Mouse (Mus musculus) neural tube, embryonic 13.5 days (tissue): ENCODE data around the gene Sugct. TPM values are rescaled to one million over a fixed set of nuclear protein-coding genes. Genes with fewer than 3 reads are reported as not detected.

Source experiments
- ATAC-seq: fragments of 200-750 bp; cut with Nextera tagmentation; 2 replicates; pipeline ENCODE4 v1.8.0; 2017; ENCODE audit warnings: low read depth, mild to moderate bottlenecking, moderate TSS enrichment, moderate library complexity
- H3K27ac ChIP-seq: fragments of 300-500 bp; sonication (generic); replicated peaks from 2 replicates; pipeline ENCODE4 v1.5.1; 2015; ENCODE audit warnings: moderate library complexity, mild to moderate bottlenecking, inconsistent platforms
- H3K27me3 ChIP-seq: fragments of 300-500 bp; sonication (generic); 2 replicates; pipeline ENCODE4 v1.6.1; 2015; ENCODE audit warnings: mild to moderate bottlenecking, inconsistent platforms
- H3K36me3 ChIP-seq: fragments of 300-500 bp; sonication (generic); 2 replicates; pipeline ENCODE4 v1.6.1; 2015; ENCODE audit warnings: mild to moderate bottlenecking, inconsistent platforms
- H3K4me1 ChIP-seq: fragments of 300-500 bp; sonication (generic); replicated peaks from 2 replicates; pipeline ENCODE4 v1.6.1; 2015; ENCODE audit warnings: inconsistent platforms
- H3K4me2 ChIP-seq: fragments of 300-500 bp; sonication (generic); 2 replicates; pipeline ENCODE4 v1.6.1; 2015; ENCODE audit warnings: inconsistent platforms, mild to moderate bottlenecking, moderate library complexity
- H3K4me3 ChIP-seq: fragments of 300-500 bp; sonication (generic); 2 replicates; pipeline ENCODE4 v1.5.1; 2015; ENCODE audit warnings: mild to moderate bottlenecking, inconsistent platforms
- H3K9ac ChIP-seq: fragments of 300-500 bp; sonication (generic); 2 replicates; pipeline ENCODE4 v1.6.1; 2015; ENCODE audit warnings: moderate library complexity, mild to moderate bottlenecking, inconsistent platforms
- H3K9me3 ChIP-seq: fragments of 300-500 bp; sonication (generic); 2 replicates; pipeline ENCODE4 v1.6.1; 2016; ENCODE audit warnings: inconsistent platforms
- WGBS: fragments of 180-500 bp; shearing (Covaris S2); methylation state at CpG from one replicate; pipeline ENCODE4 v1.1.7; 2015; 5-methylcytosine and 5-hydroxymethylcytosine counted together
- polyA plus RNA-seq: library from polyadenylated mRNA; unstranded; fragments of >200 nt; fragmentation: Nextera tagmentation; extraction: Ambion mirVana; gene quantifications from 2 replicates; pipeline ENCODE4 v1.2.1, GENCODE M21; 2015

The Sugct gene
- polyA plus RNA-seq, 1 experiment from 2014 or later = 3.2 TPM

DNA sequence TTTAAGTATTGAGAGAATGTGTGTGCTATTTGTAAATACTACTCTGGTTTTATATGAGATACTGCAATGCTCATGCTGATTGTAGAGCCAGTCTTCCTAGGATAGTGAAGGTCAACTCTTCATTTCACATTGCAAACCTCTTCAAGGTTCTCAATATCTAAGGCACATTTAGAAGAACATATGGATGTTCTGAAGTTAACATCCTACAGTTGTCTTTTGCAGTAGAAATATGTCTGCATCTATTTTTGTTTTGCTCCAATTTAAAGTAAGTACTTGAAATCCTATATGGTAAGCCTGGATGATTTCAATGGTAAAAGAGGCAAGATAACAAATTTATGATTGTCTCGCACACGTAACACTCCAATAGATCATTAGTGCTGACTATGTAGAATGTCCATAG is 638.7 kb downstream of the Sugct start:
- ATAC-seq = no peak
- no peak overlapping the region for H3K4me3 ChIP-seq
- 93% methylated on average over 2 of the region's 2 CpGs for WGBS
- H3K9me3 ChIP-seq = no peaks in the 10 kb centered on the region
- H3K36me3 ChIP-seq = no peaks in the 10 kb centered on the region
- no peaks in the 10 kb centered on the region for H3K27me3 ChIP-seq
- no peak overlapping the region for H3K9ac ChIP-seq
- no peaks in the 10 kb centered on the region for H3K4me1 ChIP-seq
- H3K4me2 ChIP-seq = no peak overlapping the region
- H3K27ac ChIP-seq = no peak overlapping the region

- no peak for ATAC-seq
- no peak overlapping the region for H3K27ac ChIP-seq
- no peak overlapping the region for H3K4me2 ChIP-seq
- H3K27me3 ChIP-seq = no peaks in the 10 kb centered on the region
- no peaks in the 10 kb centered on the region for H3K9me3 ChIP-seq
- H3K9ac ChIP-seq = no peak overlapping the region
- 93% methylated on average over 3 of the region's 3 CpGs for WGBS
- H3K4me3 ChIP-seq = no peak overlapping the region
- no peaks in the 10 kb centered on the region for H3K4me1 ChIP-seq
- H3K36me3 ChIP-seq = no peaks in the 10 kb centered on the region
These were observed 651.7 kb downstream of the Sugct start for GRCm38 (mm10) chr13:17043426-17044224.

- Histone ChIP-seq H3K27ac (no peak overlapping the region), H3K4me2 (no peak overlapping the region), H3K36me3 (no peaks in the 10 kb centered on the region), H3K4me3 (no peak overlapping the region), H3K4me1 (no peaks in the 10 kb centered on the region), H3K27me3 (no peaks in the 10 kb centered on the region), H3K9ac (no peak overlapping the region), H3K9me3 (no peaks in the 10 kb centered on the region)
- 83% methylated on average over 2 of the region's 2 CpGs for WGBS
- ATAC-seq = no peak
These were observed 653.0 kb downstream of the Sugct start for GRCm38 (mm10) chr13:17042332-17042731.

- H3K9ac ChIP-seq = no peak overlapping the region
- H3K27ac ChIP-seq = no peak overlapping the region
- H3K9me3 ChIP-seq = no peaks in the 10 kb centered on the region
- no peak for ATAC-seq
- no peaks in the 10 kb centered on the region for H3K27me3 ChIP-seq
- no peaks in the 10 kb centered on the region for H3K36me3 ChIP-seq
- no peak overlapping the region for H3K4me3 ChIP-seq
- H3K4me2 ChIP-seq = no peak overlapping the region
- no peaks in the 10 kb centered on the region for H3K4me1 ChIP-seq
- 75% methylated on average over 2 of the region's 2 CpGs for WGBS
These were observed 655.6 kb downstream of the Sugct start for GRCm38 (mm10) chr13:17039727-17040126.

DNA sequence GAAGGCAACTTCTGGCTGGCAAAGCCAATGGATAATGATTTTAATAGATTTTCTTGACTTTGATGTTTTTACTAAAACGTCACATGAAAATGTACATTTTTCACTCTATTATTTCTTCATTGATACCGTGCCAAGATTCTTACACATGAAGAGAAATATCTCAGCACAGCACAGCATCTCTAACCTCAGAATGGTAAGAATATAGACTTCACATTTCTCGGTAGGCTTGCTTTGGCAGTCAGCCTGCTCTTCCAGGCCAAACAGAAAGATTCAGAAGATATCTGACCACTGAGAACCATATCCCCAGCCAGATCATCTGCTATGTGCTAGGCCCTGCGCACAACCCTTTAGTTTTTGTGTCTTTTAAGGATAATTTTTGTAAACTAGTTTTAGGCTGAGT is 657.0 kb downstream of the Sugct start:
- Histone ChIP-seq H3K9me3 (no peaks in the 10 kb centered on the region), H3K4me3 (no peak overlapping the region), H3K27ac (no peak overlapping the region), H3K36me3 (no peaks in the 10 kb centered on the region), H3K27me3 (no peaks in the 10 kb centered on the region), H3K4me1 (no peaks in the 10 kb centered on the region), H3K4me2 (no peak overlapping the region), H3K9ac (no peak overlapping the region)
- ATAC-seq = no peak
- 82% methylated on average over 4 of the region's 4 CpGs for WGBS

DNA sequence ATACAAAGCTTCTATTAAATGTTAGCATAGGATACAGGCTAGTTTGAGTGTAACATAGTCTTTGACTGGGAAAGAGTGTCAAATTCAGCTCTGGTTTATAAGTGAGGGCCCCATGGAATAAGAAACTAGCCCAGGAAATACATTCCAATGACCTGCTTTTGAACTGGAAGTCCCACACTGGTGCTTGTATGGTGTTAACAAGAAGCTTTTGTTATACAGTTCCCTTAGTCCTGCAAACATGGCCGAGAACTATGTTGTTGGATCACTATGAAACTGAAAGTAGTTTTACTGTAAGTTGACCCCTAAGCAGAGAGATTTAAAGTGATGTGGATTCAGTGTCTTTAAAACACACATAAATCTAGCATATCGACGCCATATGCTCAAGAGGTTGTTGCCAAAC is 657.5 kb downstream of the Sugct start:
- H3K4me3 ChIP-seq = no peak overlapping the region
- H3K9ac ChIP-seq = no peak overlapping the region
- 75% methylated on average over 3 of the region's 3 CpGs for WGBS
- no peaks in the 10 kb centered on the region for H3K36me3 ChIP-seq
- no peaks in the 10 kb centered on the region for H3K4me1 ChIP-seq
- H3K27me3 ChIP-seq = no peaks in the 10 kb centered on the region
- no peak overlapping the region for H3K27ac ChIP-seq
- no peak for ATAC-seq
- no peaks in the 10 kb centered on the region for H3K9me3 ChIP-seq
- no peak overlapping the region for H3K4me2 ChIP-seq

GRCm38 (mm10) chr13:17030761-17031160 is 664.6 kb downstream of the Sugct start:
- ATAC-seq = no peak

DNA sequence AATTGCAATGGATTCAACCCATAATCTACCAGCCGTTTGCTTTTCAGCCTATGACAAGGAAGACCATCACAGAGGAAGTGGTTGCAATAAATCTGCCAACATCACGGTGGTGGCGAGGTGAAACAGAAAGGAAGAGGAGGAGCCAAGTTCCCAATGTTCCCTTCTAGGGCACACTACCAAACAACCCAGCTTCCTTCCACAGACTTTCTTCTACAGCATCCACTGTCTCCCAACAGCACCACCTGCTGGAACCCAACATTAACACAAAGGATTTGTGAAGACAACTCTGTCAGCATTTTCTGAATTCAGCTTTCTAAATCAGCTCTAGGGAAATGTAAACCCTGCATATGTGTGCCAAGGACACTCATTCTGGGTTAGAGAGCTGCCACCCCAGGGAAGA is 666.8 kb downstream of the Sugct start:
- Histone ChIP-seq H3K4me3 (no peak overlapping the region), H3K27ac (no peak overlapping the region), H3K9me3 (no peaks in the 10 kb centered on the region; the same call in 1 of the 2 replicates), H3K4me2 (no peak overlapping the region), H3K36me3 (no peaks in the 10 kb centered on the region), H3K9ac (no peak overlapping the region), H3K4me1 (no peaks in the 10 kb centered on the region), H3K27me3 (no peaks in the 10 kb centered on the region)
- ATAC-seq = no peak
- 42% methylated on average over 3 of the region's 3 CpGs for WGBS

More at GRCm38 (mm10) chr13:17030761-17031160, 664.6 kb downstream of the Sugct start:
- H3K36me3 ChIP-seq = no peaks in the 10 kb centered on the region
- no peaks in the 10 kb centered on the region; the same call in 1 of the 2 replicates for H3K9me3 ChIP-seq
- no peak overlapping the region for H3K4me3 ChIP-seq
- no peak overlapping the region for H3K4me2 ChIP-seq
- H3K27ac ChIP-seq = no peak overlapping the region
- no peaks in the 10 kb centered on the region for H3K4me1 ChIP-seq
- no peak overlapping the region for H3K9ac ChIP-seq
- 87% methylated on average over 1 of the region's 1 CpGs for WGBS
- H3K27me3 ChIP-seq = no peaks in the 10 kb centered on the region

DNA sequence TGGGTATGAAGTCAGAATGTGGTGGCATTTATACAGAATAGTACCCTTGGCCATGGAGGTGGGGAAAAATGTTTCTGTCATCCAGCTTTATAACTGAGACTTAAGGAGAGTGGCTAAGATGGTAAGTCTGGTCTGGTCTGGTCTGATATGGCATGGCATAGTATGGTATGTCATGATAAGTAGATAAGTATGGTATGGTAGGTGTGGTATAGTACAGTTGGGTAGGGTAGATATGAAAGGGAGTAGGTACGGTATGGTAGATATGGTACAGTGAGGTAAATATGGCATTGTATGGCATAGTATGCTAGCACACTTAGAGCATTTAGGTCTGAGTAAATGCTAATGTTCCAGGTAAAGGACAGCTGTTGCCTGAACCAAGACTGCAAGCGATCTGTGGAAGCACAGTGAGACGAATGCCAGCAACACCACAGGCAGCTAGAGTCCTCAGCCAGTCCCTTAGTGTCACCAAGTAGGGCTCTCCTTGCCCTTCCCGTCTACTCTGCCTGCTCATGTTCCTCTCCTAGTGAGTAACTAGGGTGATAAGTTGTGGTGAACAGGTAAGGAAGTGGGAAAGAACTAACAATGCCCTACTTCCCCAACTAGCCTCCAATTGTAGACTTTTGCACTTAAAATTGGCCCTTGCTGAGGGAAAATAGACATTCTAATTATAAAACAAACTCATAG is 667.4 kb downstream of the Sugct start:
- Histone ChIP-seq H3K27me3 (no peaks in the 10 kb centered on the region), H3K4me3 (no peak overlapping the region), H3K4me2 (no peak overlapping the region), H3K36me3 (no peaks in the 10 kb centered on the region), H3K9me3 (no peaks in the 10 kb centered on the region; the same call in 1 of the 2 replicates), H3K4me1 (no peaks in the 10 kb centered on the region), H3K27ac (no peak overlapping the region), H3K9ac (no peak overlapping the region)
- 94% methylated on average over 4 of the region's 4 CpGs for WGBS
- no peak for ATAC-seq

GRCm38 (mm10) chr13:17027001-17027400 is 668.4 kb downstream of the Sugct start:
- H3K27ac ChIP-seq = no peak overlapping the region
- H3K9ac ChIP-seq = no peak overlapping the region
- no peaks in the 10 kb centered on the region for H3K36me3 ChIP-seq
- H3K4me2 ChIP-seq = no peak overlapping the region
- ATAC-seq = no peak
- 72% methylated on average over 2 of the region's 2 CpGs for WGBS
- H3K9me3 ChIP-seq = no peaks in the 10 kb centered on the region; the same call in 1 of the 2 replicates
- H3K4me3 ChIP-seq = no peak overlapping the region
- no peaks in the 10 kb centered on the region for H3K27me3 ChIP-seq
- H3K4me1 ChIP-seq = no peaks in the 10 kb centered on the region

DNA sequence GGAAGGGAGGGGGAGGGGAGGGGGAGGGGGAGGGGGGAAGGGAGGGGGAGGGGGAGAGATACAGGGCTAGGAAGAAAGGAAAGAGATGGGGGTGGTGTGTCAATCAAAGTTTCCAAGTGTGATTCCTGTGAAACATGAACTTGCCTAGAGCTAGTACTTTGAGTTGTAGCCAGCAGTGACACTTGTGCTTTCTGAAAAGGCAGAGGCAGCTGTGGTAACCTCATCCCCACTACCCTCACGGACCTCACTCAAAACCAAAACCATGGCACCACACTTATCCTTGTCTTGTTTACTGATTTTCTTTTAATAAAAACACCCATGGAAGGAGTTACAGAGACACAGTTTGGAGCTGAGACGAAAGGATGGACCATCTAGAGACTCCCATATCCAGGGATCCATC is 698.9 kb downstream of the Sugct start:
- no peaks in the 10 kb centered on the region for H3K9me3 ChIP-seq
- no peaks in the 10 kb centered on the region for H3K36me3 ChIP-seq
- no peak overlapping the region for H3K4me2 ChIP-seq
- no peak overlapping the region for H3K4me3 ChIP-seq
- H3K9ac ChIP-seq = no peak overlapping the region
- H3K27ac ChIP-seq = no peak overlapping the region
- 90% methylated on average over 2 of the region's 2 CpGs for WGBS
- ATAC-seq = no peak
- H3K27me3 ChIP-seq = no peaks in the 10 kb centered on the region
- H3K4me1 ChIP-seq = no peaks in the 10 kb centered on the region

DNA sequence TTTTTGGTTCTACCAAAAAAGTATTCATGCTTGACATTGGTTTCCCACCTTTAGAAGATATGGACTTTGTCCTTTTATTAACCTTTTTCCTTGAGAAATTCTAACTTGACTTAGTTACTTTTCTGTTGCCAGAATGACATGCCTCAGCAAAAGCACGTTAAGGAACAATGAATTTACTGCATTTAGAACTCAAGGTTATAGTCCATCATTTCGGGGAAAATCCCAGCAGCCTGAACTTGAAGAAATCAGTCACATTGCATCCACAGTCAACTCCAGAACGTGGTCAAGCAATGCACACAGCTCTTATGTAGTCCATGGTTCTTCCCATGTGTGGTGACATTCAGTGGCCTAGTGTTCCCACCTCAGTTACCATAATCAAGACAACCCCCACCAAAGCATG is 700.0 kb downstream of the Sugct start:
- Histone ChIP-seq H3K9ac (no peak overlapping the region), H3K36me3 (no peaks in the 10 kb centered on the region), H3K27me3 (no peaks in the 10 kb centered on the region), H3K4me3 (no peak overlapping the region), H3K4me1 (no peaks in the 10 kb centered on the region), H3K27ac (no peak overlapping the region), H3K4me2 (no peak overlapping the region), H3K9me3 (no peaks in the 10 kb centered on the region)
- WGBS = 87% methylated on average over 3 of the region's 3 CpGs
- no peak for ATAC-seq
